Mouse (Mus musculus): ENCODE measurements at regions not wholly inside any gene's neighbourhood (a gene's known extent, or its start where the extent isn't known, plus 50 kb on each side); places are given as distances from the start of the nearest gene placed in this dataset.
A peak's percentile ranks its signal among the peaks of the same experiment; 100 is the strongest.

GRCm38 (mm10) chr11:117413133-117413532, 71.0 kb upstream of the Gm11733 start:
- peak; percentile 63 to 77 for DNase-seq

- DNase-seq = no peak
Observed at GRCm38 (mm10) chr11:117413942-117414705, 70.0 kb upstream of the Gm11733 start.

- peak; percentile 50 to 61 for DNase-seq
Observed at GRCm38 (mm10) chr11:117414871-117415323, 69.3 kb upstream of the Gm11733 start.

- DNase-seq = no peak
Observed at GRCm38 (mm10) chr11:117415466-117415865, 68.7 kb upstream of the Gm11733 start.

GRCm38 (mm10) chr11:117415955-117416354, 68.2 kb upstream of the Gm11733 start:
- DNase-seq = peak in 1 of 2 experiments; percentile 34

GRCm38 (mm10) chr11:117416984-117417670, 67.0 kb upstream of the Gm11733 start:
- no peak for DNase-seq

- DNase-seq = no peak
Observed at GRCm38 (mm10) chr11:117417959-117418574, 66.1 kb upstream of the Gm11733 start.

- no peak for DNase-seq
Observed at GRCm38 (mm10) chr11:117418939-117419338, 65.2 kb upstream of the Gm11733 start.

- no peak for DNase-seq
Observed at GRCm38 (mm10) chr11:117419351-117419969, 64.7 kb upstream of the Gm11733 start.

- no peak for DNase-seq
Observed at GRCm38 (mm10) chr11:117422713-117423112, 61.5 kb upstream of the Gm11733 start.

- no peak for DNase-seq
Observed at GRCm38 (mm10) chr11:117423422-117423821, 60.7 kb upstream of the Gm11733 start.

- no peak for DNase-seq
Observed at GRCm38 (mm10) chr11:117425466-117425865, 58.7 kb upstream of the Gm11733 start.

- no peak for DNase-seq
Observed at GRCm38 (mm10) chr11:117425927-117426326, 58.2 kb upstream of the Gm11733 start.

GRCm38 (mm10) chr11:117426651-117427050, 57.5 kb upstream of the Gm11733 start:
- DNase-seq = no peak

- no peak for DNase-seq
Observed at GRCm38 (mm10) chr11:117427808-117428510, 56.2 kb upstream of the Gm11733 start.

- no peak for DNase-seq
Observed at GRCm38 (mm10) chr11:117429326-117429752, 54.8 kb upstream of the Gm11733 start.

- DNase-seq = no peak
Observed at GRCm38 (mm10) chr11:117429894-117430293, 54.3 kb upstream of the Gm11733 start.

- DNase-seq = no peak
Observed at GRCm38 (mm10) chr11:117434056-117434455, 50.1 kb upstream of the Gm11733 start.

All from lung, adult 18-20 months (tissue).